Mouse (Mus musculus) lung, embryonic 16.5 days (tissue): ENCODE data around the gene Nmu. TPM values are rescaled to one million over a fixed set of nuclear protein-coding genes. Genes with fewer than 3 reads are reported as not detected.

Experiments used
- ATAC-seq: fragments of 200-750 bp; cut with Nextera tagmentation; 2 replicates; pipeline ENCODE4 v1.8.0; 2017; ENCODE audit warnings: low read depth, mild to moderate bottlenecking, moderate library complexity
- H3K27ac ChIP-seq: fragments of 300-500 bp; sonication (generic); 2 replicates; pipeline ENCODE4 v1.5.1; 2014; ENCODE audit warnings: mild to moderate bottlenecking, control low read depth, low read length
- H3K27me3 ChIP-seq: fragments of 300-500 bp; sonication (generic); 2 replicates; pipeline ENCODE4 v1.6.1; 2014; ENCODE audit warnings: low read depth, low read length, mixed read lengths; ENCODE audit not compliant: control insufficient read depth, insufficient read depth
- H3K36me3 ChIP-seq: fragments of 300-500 bp; sonication (generic); 2 replicates; pipeline ENCODE4 v1.6.1; 2014; ENCODE audit warnings: low read length; ENCODE audit not compliant: control insufficient read depth, insufficient read depth
- H3K4me1 ChIP-seq: fragments of 300-500 bp; sonication (generic); replicated peaks from 2 replicates; pipeline ENCODE4 v1.6.1; 2014; ENCODE audit warnings: low read length, mixed read lengths; ENCODE audit not compliant: control insufficient read depth, insufficient read depth
- H3K4me2 ChIP-seq: fragments of 300-500 bp; sonication (generic); 2 replicates; pipeline ENCODE4 v1.6.1; 2014; ENCODE audit warnings: low read depth, low read length, control low read depth
- H3K4me3 ChIP-seq: fragments of 300-500 bp; sonication (generic); 2 replicates; pipeline ENCODE4 v1.5.1; 2014; ENCODE audit warnings: mild to moderate bottlenecking, low read length, control low read depth
- H3K9ac ChIP-seq: fragments of 300-500 bp; sonication (generic); 2 replicates; pipeline ENCODE4 v1.6.1; 2014; ENCODE audit warnings: low read length, control low read depth
- H3K9me3 ChIP-seq: fragments of 300-500 bp; sonication (generic); 2 replicates; pipeline ENCODE4 v1.6.1; 2016; ENCODE audit warnings: low read length; ENCODE audit not compliant: control insufficient read depth
- WGBS: fragments of 180-500 bp; shearing (Covaris S2); extraction: QIAGEN DNeasy Blood & Tissue Kit; methylation state at CpG from one replicate; pipeline ENCODE4 v1.1.7; 2014; 5-methylcytosine and 5-hydroxymethylcytosine counted together
- polyA plus RNA-seq: library from polyadenylated mRNA; unstranded; fragments of >200 nt; fragmentation: Nextera tagmentation; extraction: Ambion mirVana; gene quantifications from 2 replicates; pipeline ENCODE4 v1.2.1, GENCODE M21; 2015

Gene Nmu
- polyA plus RNA-seq, 1 experiment from 2014 or later: 0.57 TPM

DNA sequence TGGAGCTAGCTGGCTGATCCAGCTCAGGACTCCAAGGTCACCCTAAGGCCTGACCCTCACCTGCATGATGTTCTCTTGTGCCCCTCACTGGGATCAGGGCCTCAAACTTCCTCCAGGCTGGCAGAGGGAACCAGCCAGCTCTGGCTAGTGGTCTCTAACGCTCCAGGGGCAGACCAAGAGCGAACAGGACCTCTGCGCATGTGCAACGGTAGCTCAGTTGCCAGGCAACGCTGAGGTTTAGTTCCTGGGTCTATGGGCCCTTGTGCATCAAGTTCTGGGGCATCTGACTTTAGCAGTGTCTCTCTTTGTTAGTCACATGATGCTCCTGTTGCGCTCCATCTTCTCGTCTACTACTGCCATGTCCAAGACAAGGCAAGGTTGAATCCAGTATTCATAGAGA lies 32.6 kb downstream of the Nmu start, which contains the start of gene Pdcl2:
TSS of gene Pdcl2 (minus strand) at position 204 of the 400 bp plus-strand sequence.
- no peaks in the 10 kb centered on the region for H3K9me3 ChIP-seq
- ATAC-seq: no peak
- H3K4me3 ChIP-seq: no peak within 1 kb of the TSS
- H3K27ac ChIP-seq: no peak within 1 kb of the TSS
- H3K4me1 ChIP-seq: no peaks in the 10 kb centered on the region
- H3K9ac ChIP-seq: no peak within 1 kb of the TSS
- no peak within 1 kb of the TSS for H3K4me2 ChIP-seq
- H3K36me3 ChIP-seq: no peaks in the 10 kb centered on the region
- no peaks in the 10 kb centered on the region for H3K27me3 ChIP-seq
- 84% methylated on average over 7 of the region's 7 CpGs for WGBS

DNA sequence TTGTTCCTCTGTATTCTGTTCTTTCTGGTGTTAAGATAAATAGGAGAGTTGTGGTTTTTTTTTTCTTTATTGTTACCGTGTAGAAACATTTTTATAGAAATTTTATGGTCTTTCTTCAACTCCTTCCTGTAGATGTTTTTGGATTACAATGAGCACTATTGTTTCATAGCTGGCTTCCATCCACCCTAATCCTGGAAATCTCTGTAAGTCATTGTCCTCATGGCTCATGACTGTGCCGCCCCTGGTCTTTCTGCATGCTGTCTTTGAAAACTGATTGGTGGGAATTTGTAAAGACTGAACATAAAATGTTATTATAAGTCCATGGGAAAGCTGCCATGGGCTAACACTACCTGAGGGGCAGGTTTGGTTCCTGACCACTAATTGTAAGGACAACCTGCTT lies 36.3 kb downstream of the Nmu start:
- Histone ChIP-seq H3K9ac (no peak overlapping the region), H3K36me3 (no peaks in the 10 kb centered on the region), H3K27ac (no peak overlapping the region), H3K4me2 (no peak overlapping the region), H3K4me3 (no peak overlapping the region), H3K9me3 (no peaks in the 10 kb centered on the region), H3K4me1 (0 out of 2 replicates have a peak, but pooled peaks cover 2% of the 10 kb centered on the region), H3K27me3 (no peaks in the 10 kb centered on the region)
- WGBS: 51% methylated on average over 2 of the region's 2 CpGs
- no peak for ATAC-seq

- no peak for ATAC-seq
- no peak overlapping the region for H3K27ac ChIP-seq
- WGBS: 80% methylated on average over 4 of the region's 4 CpGs
- H3K9ac ChIP-seq: no peak overlapping the region
- H3K36me3 ChIP-seq: no peaks in the 10 kb centered on the region
- H3K4me3 ChIP-seq: no peak overlapping the region
- H3K27me3 ChIP-seq: no peaks in the 10 kb centered on the region
- H3K9me3 ChIP-seq: no peaks in the 10 kb centered on the region
- H3K4me1 ChIP-seq: 0 out of 2 replicates have a peak, but pooled peaks cover 5% of the 10 kb centered on the region
- H3K4me2 ChIP-seq: no peak overlapping the region
Observed at GRCm38 (mm10) chr5:76325113-76325512, 38.5 kb downstream of the Nmu start.

GRCm38 (mm10) chr5:76321249-76322196 lies 42.1 kb downstream of the Nmu start:
- 0 out of 2 replicates have a peak, but pooled peaks cover 5% of the 10 kb centered on the region for H3K4me1 ChIP-seq
- no peaks in the 10 kb centered on the region for H3K36me3 ChIP-seq
- H3K4me2 ChIP-seq: no peak overlapping the region
- peak overlapping the region; percentile 75 for H3K27ac ChIP-seq
- no peak overlapping the region for H3K4me3 ChIP-seq
- H3K27me3 ChIP-seq: no peaks in the 10 kb centered on the region
- no peak overlapping the region for H3K9ac ChIP-seq
- ATAC-seq: peak; percentile 84
- WGBS: 47% methylated on average over 11 of the region's 11 CpGs
- no peaks in the 10 kb centered on the region for H3K9me3 ChIP-seq

GRCm38 (mm10) chr5:76308206-76308605 lies 55.4 kb downstream of the Nmu start:
- H3K9ac ChIP-seq: no peak overlapping the region
- ATAC-seq: no peak
- H3K27me3 ChIP-seq: no peaks in the 10 kb centered on the region
- no peak overlapping the region for H3K4me3 ChIP-seq
- no peaks in the 10 kb centered on the region for H3K9me3 ChIP-seq
- peaks cover 6% of the 10 kb centered on the region; the same call in 1 of the 2 replicates for H3K4me1 ChIP-seq
- WGBS: 51% methylated on average over 2 of the region's 2 CpGs
- H3K36me3 ChIP-seq: no peaks in the 10 kb centered on the region
- no peak overlapping the region for H3K27ac ChIP-seq
- H3K4me2 ChIP-seq: no peak overlapping the region

DNA sequence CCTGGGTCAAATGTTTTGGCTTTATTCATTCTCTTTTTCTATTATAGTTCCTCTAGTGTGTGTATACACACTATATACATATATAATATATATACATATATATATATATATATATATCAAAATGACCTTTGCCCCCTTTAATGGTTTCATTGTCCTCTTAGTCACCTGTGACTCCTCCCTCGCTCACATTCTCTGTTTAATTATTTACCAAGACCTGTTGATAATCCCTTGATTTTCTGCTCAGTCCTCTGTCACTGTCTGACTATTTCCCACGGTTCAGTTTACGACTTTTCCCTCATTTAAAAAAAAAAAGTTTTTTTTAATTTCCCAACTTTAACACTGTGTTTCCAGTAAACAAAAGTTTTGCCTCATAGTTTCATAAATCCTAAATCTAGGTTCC lies 57.3 kb downstream of the Nmu start:
- peaks cover 11% of the 10 kb centered on the region; the same call in 1 of the 2 replicates for H3K4me1 ChIP-seq
- H3K36me3 ChIP-seq: no peaks in the 10 kb centered on the region
- no peaks in the 10 kb centered on the region for H3K9me3 ChIP-seq
- H3K27me3 ChIP-seq: no peaks in the 10 kb centered on the region
- no peak for ATAC-seq
- no peak overlapping the region for H3K9ac ChIP-seq
- no peak overlapping the region for H3K4me3 ChIP-seq
- WGBS: 53% methylated on average over 3 of the region's 3 CpGs
- no peak overlapping the region for H3K4me2 ChIP-seq
- H3K27ac ChIP-seq: no peak overlapping the region

DNA sequence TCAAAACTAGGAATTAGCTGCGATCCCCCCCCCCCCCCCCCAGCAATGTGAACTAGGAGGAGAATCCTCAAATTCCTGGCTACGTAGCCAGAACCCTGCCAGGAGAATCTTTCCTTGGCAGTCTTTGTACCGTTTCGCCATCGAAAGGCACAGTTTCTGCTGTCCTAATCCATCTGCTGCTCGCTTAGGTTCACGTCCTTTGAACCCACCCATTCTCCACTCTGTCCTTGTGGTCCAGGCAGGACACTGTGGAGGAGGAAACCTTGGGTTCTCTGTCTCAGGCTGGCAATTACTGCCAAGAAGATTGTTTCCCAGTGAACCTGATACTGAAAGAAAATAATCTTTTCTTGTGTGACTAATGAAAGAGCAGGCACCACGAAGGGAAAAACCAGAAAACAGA lies 58.0 kb downstream of the Nmu start:
- Histone ChIP-seq H3K4me2 (peak overlapping the region; percentile 96), H3K27me3 (no peaks in the 10 kb centered on the region), H3K36me3 (no peaks in the 10 kb centered on the region), H3K9me3 (no peaks in the 10 kb centered on the region), H3K27ac (no peak overlapping the region), H3K9ac (no peak overlapping the region), H3K4me1 (peaks cover 13% of the 10 kb centered on the region; the same call in 1 of the 2 replicates), H3K4me3 (peak overlapping the region; percentile 91)
- ATAC-seq: no peak
- 5% methylated on average over 8 of the region's 8 CpGs for WGBS

GRCm38 (mm10) chr5:76304452-76305341 lies 58.9 kb downstream of the Nmu start, which contains the start of gene Clock:
Gene Clock (minus strand): TSS chr5:76304792.
- Histone ChIP-seq H3K9ac (peak within 1 kb of the TSS; percentile 95), H3K9me3 (no peaks in the 10 kb centered on the region), H3K27ac (peak within 1 kb of the TSS; percentile 98), H3K4me1 (peaks cover 13% of the 10 kb centered on the region; the same call in 1 of the 2 replicates), H3K36me3 (no peaks in the 10 kb centered on the region), H3K4me3 (peak within 1 kb of the TSS; percentile 91), H3K27me3 (no peaks in the 10 kb centered on the region), H3K4me2 (peak within 1 kb of the TSS; percentile 96)
- WGBS: under 1% methylated on average over 63 of the region's 104 CpGs
- peak; percentile 90 for ATAC-seq
